Mouse (Mus musculus): ENCODE results near the gene Asic2.

DNA sequence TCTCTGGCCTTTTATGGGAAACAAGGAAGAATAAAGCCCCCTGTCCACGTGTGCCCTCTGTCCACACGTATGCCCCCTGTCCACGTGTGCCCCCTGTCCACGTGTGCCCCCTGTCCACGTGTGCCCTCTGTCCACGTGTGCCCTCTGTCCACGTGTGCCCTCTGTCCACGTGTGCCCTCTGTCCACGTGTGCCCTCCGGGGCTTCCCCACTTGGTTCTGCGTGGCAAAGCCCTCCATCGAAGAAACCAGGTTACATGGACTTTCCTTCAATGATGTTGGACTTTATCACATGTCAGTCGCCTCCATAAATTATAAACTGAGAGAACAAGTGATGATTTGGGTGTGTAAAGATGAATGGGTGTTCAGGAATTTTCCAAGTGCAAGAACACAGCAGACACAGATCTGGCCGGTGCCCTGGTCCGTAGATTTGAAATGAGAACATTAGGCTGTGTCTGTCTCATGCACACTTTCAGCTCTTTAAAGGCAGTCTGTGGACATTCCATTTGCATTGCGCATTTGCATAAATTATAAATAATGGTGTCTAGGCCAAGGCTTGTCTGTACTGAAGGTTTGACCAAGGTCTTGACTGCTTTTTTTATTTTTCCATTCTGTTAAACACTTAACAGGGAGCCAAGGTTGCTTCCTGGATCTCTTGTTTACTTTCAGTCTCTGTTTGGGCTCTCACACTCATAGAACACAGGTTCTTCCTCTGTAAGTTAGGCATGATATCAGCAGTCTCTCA, 695.4 kb downstream of the Asic2 start:
- no peak for TF ChIP-seq CTCF (IDR thresholded peaks at IDR 0.05; ENCODE audit: low read depth)
- TF ChIP-seq EP300 (IDR thresholded peaks at IDR 0.05; ENCODE audit: low read depth) = no peak
